In genomic region chr19:5845319-5846135, GRCm38 (mm10) we compare ENCODE assay signal across 8 mouse cellular contexts. TPM values are rescaled to one million over a fixed set of nuclear protein-coding genes. Genes with fewer than 3 reads are reported as not detected.
A peak's percentile ranks its signal among the peaks of the same experiment; 100 is the strongest.
DNase-seq lines count a peak whose midpoint lies in the region; ATAC-seq and TF ChIP-seq lines count a peak whose summit lies in the region.

No protein-coding gene starts in this region.

- peak; percentile 66 for ATAC-seq in embryonic facial prominence, embryonic 15.5 days (ENCODE audit: insufficient number of reproducible peaks, low FRiP score, low TSS enrichment, low read depth)
- ATAC-seq in heart, embryonic 12.5 days (ENCODE audit: insufficient number of reproducible peaks, low FRiP score): peak; percentile 74
- ATAC-seq in kidney, postnatal 0 days (replicated peaks; ENCODE audit: low FRiP score, low read depth): peak; percentile 30
- peak; percentile 54; the same call in 1 of the 2 replicates for ATAC-seq in liver, embryonic 11.5 days (replicated peaks; ENCODE audit: low FRiP score)
- ATAC-seq in stomach, embryonic 14.5 days (ENCODE audit: insufficient number of reproducible peaks, insufficient read depth, low FRiP score, low read depth): peak; percentile 26

- peak overlapping the region; percentile 63 for H3K4me2 ChIP-seq in embryonic facial prominence, embryonic 15.5 days (replicated peaks)
- H3K4me2 ChIP-seq in heart, embryonic 12.5 days: peak overlapping the region; percentile 77
- peak overlapping the region; percentile 66 for H3K4me2 ChIP-seq in kidney, postnatal 0 days (ENCODE audit: low read length)
- peak overlapping the region; percentile 78 for H3K4me2 ChIP-seq in liver, embryonic 11.5 days
- H3K4me2 ChIP-seq in stomach, embryonic 14.5 days (replicated peaks; ENCODE audit: low read depth, low read length): peak overlapping the region; percentile 72

- no peaks in the 10 kb centered on the region for H3K36me3 ChIP-seq in embryonic facial prominence, embryonic 15.5 days
- H3K36me3 ChIP-seq in heart, embryonic 12.5 days: no peaks in the 10 kb centered on the region
- no peaks in the 10 kb centered on the region for H3K36me3 ChIP-seq in kidney, postnatal 0 days (ENCODE audit: insufficient read depth, low read length)
- H3K36me3 ChIP-seq in liver, embryonic 11.5 days (ENCODE audit: control insufficient read depth, insufficient read depth, low read length): no peaks in the 10 kb centered on the region
- no peaks in the 10 kb centered on the region for H3K36me3 ChIP-seq in stomach, embryonic 14.5 days (ENCODE audit: control insufficient read depth, insufficient read depth, low read length)

- H3K27ac ChIP-seq in embryonic facial prominence, embryonic 15.5 days (replicated peaks): peak overlapping the region; percentile 99
- H3K27ac ChIP-seq in heart, embryonic 12.5 days (ENCODE audit: poor library complexity, severe bottlenecking): peak overlapping the region; percentile 100
- peak overlapping the region; percentile 98 for H3K27ac ChIP-seq in kidney, postnatal 0 days
- peak overlapping the region; percentile 98 for H3K27ac ChIP-seq in liver, embryonic 11.5 days (ENCODE audit: low read depth, low read length)
- H3K27ac ChIP-seq in stomach, embryonic 14.5 days (ENCODE audit: low read length): peak overlapping the region; percentile 99

- no peaks in the 10 kb centered on the region for H3K9me3 ChIP-seq in embryonic facial prominence, embryonic 15.5 days (replicated peaks)
- no peaks in the 10 kb centered on the region for H3K9me3 ChIP-seq in heart, embryonic 12.5 days (replicated peaks)
- H3K9me3 ChIP-seq in kidney, postnatal 0 days (replicated peaks; ENCODE audit: low read length): no peaks in the 10 kb centered on the region
- H3K9me3 ChIP-seq in liver, embryonic 11.5 days (ENCODE audit: control insufficient read depth, low read length): no peaks in the 10 kb centered on the region
- H3K9me3 ChIP-seq in stomach, embryonic 14.5 days (ENCODE audit: control insufficient read depth, low read depth, low read length): no peaks in the 10 kb centered on the region

- peak overlapping the region; percentile 42; the same call in 1 of the 2 replicates for H3K9ac ChIP-seq in embryonic facial prominence, embryonic 15.5 days
- H3K9ac ChIP-seq in heart, embryonic 12.5 days: peak overlapping the region; percentile 58
- peak overlapping the region; percentile 76 for H3K9ac ChIP-seq in kidney, postnatal 0 days (ENCODE audit: low read depth, low read length)
- H3K9ac ChIP-seq in liver, embryonic 11.5 days (ENCODE audit: low read depth, low read length): peak overlapping the region; percentile 65
- peak overlapping the region; percentile 42 for H3K9ac ChIP-seq in stomach, embryonic 14.5 days (replicated peaks; ENCODE audit: low read depth, low read length)

- peak; percentile 99 for DNase-seq in 416B (ENCODE audit: low read depth)
- DNase-seq in adrenal gland, postnatal 36 days: peak; percentile 96 to 97
- peak; percentile 96 for DNase-seq in kidney, postnatal 0 days (ENCODE audit: low spot score)
- peak; percentile 97 for DNase-seq in liver, embryonic 11.5 days (ENCODE audit: low spot score)
- DNase-seq in naive thymus-derived CD4-positive, alpha-beta T cell, adult 2 months (ENCODE audit: low read depth): peak; percentile 98

- H3K4me1 ChIP-seq in embryonic facial prominence, embryonic 15.5 days: peaks cover 92% of the 10 kb centered on the region
- peaks cover 90% of the 10 kb centered on the region for H3K4me1 ChIP-seq in heart, embryonic 12.5 days (replicated peaks)
- peaks cover 59% of the 10 kb centered on the region for H3K4me1 ChIP-seq in kidney, postnatal 0 days (replicated peaks; ENCODE audit: insufficient read depth, low read length)
- H3K4me1 ChIP-seq in liver, embryonic 11.5 days (replicated peaks; ENCODE audit: control insufficient read depth, insufficient read depth, low read length): peaks cover 86% of the 10 kb centered on the region
- peaks cover 64% of the 10 kb centered on the region for H3K4me1 ChIP-seq in stomach, embryonic 14.5 days (ENCODE audit: control insufficient read depth, insufficient read depth, low read length)

- TF ChIP-seq CTCF in kidney, postnatal 0 days (IDR thresholded peaks at IDR 0.05; ENCODE audit: low read depth): no peak; the same call in 1 of the 2 replicates

- no peaks in the 10 kb centered on the region for H3K27me3 ChIP-seq in embryonic facial prominence, embryonic 15.5 days
- no peaks in the 10 kb centered on the region for H3K27me3 ChIP-seq in heart, embryonic 12.5 days (replicated peaks)
- H3K27me3 ChIP-seq in kidney, postnatal 0 days (ENCODE audit: insufficient read depth, low read length): no peaks in the 10 kb centered on the region
- no peaks in the 10 kb centered on the region for H3K27me3 ChIP-seq in liver, embryonic 11.5 days (replicated peaks; ENCODE audit: control insufficient read depth, insufficient read depth, low read length)
- H3K27me3 ChIP-seq in stomach, embryonic 14.5 days (ENCODE audit: control insufficient read depth, insufficient read depth, low read length): no peaks in the 10 kb centered on the region

- 4% methylated on average over 45 of the region's 45 CpGs for WGBS in embryonic facial prominence, embryonic 15.5 days
- WGBS in heart, embryonic 12.5 days: 4% methylated on average over 45 of the region's 45 CpGs
- 3% methylated on average over 45 of the region's 45 CpGs for WGBS in kidney, postnatal 0 days
- 2% methylated on average over 45 of the region's 45 CpGs for WGBS in liver, embryonic 11.5 days
- WGBS in stomach, embryonic 14.5 days: 5% methylated on average over 45 of the region's 45 CpGs

- peak overlapping the region; percentile 45 for H3K4me3 ChIP-seq in embryonic facial prominence, embryonic 15.5 days (replicated peaks)
- peak overlapping the region; percentile 40 for H3K4me3 ChIP-seq in heart, embryonic 12.5 days
- peak overlapping the region; percentile 65 for H3K4me3 ChIP-seq in kidney, postnatal 0 days (replicated peaks; ENCODE audit: low read depth, low read length)
- peak overlapping the region; percentile 46 for H3K4me3 ChIP-seq in liver, embryonic 11.5 days (ENCODE audit: low read depth, low read length)
- peak overlapping the region; percentile 35 for H3K4me3 ChIP-seq in stomach, embryonic 14.5 days (ENCODE audit: low read depth, low read length)

RNA-seq across cellular contexts. Expression of gene Frmd8, which starts 29.5 kb away (rescaled TPM):
- 10 to 100 TPM; 35.5 to 52.6 TPM for total RNA-seq in adrenal gland, postnatal 36 days (2021)
- 32.5 and 37.4 TPM in 2 replicates for polyA plus RNA-seq in embryonic facial prominence, embryonic 15.5 days (2015; fragmentation: Nextera tagmentation; extraction: Ambion mirVana)
- polyA plus RNA-seq in heart, embryonic 12.5 days (2016; fragmentation: Nextera tagmentation; extraction: Ambion mirVana): 33.7 and 34.2 TPM in 2 replicates
- 31.6 and 35.9 TPM in 2 replicates for polyA plus RNA-seq in kidney, postnatal 0 days (2015; fragmentation: Nextera tagmentation; extraction: Ambion mirVana)
- 26.8 and 27.9 TPM in 2 replicates for polyA plus RNA-seq in liver, embryonic 11.5 days (2014; fragmentation: Nextera tagmentation; extraction: Ambion mirVana)
- polyA plus RNA-seq in stomach, embryonic 14.5 days (2014; fragmentation: Nextera tagmentation; extraction: Ambion mirVana): 18.3 and 18.6 TPM in 2 replicates

RNA-seq across cellular contexts. Expression of gene Slc25a45, which starts 32.1 kb away (rescaled TPM):
- 10 to 100 TPM in 1 of 2 experiments, 1 to 10 TPM in 1; 9.4 to 33.2 TPM for total RNA-seq in adrenal gland, postnatal 36 days (2021)
- polyA plus RNA-seq in embryonic facial prominence, embryonic 15.5 days (2015; fragmentation: Nextera tagmentation; extraction: Ambion mirVana): 5.9 and 7.5 TPM in 2 replicates
- 3.5 and 3.9 TPM in 2 replicates for polyA plus RNA-seq in heart, embryonic 12.5 days (2016; fragmentation: Nextera tagmentation; extraction: Ambion mirVana)
- polyA plus RNA-seq in kidney, postnatal 0 days (2015; fragmentation: Nextera tagmentation; extraction: Ambion mirVana): 19.9 and 24.5 TPM in 2 replicates
- polyA plus RNA-seq in liver, embryonic 11.5 days (2014; fragmentation: Nextera tagmentation; extraction: Ambion mirVana): 7.5 and 8.2 TPM in 2 replicates
- 1.8 and 2.8 TPM in 2 replicates for polyA plus RNA-seq in stomach, embryonic 14.5 days (2014; fragmentation: Nextera tagmentation; extraction: Ambion mirVana)

RNA-seq across cellular contexts. Expression of gene Tigd3, which starts 48.4 kb away (rescaled TPM):
- 1 to 10 TPM in 1 of 2 experiments, under 1 TPM in 1; 0.92 to 1.4 TPM for total RNA-seq in adrenal gland, postnatal 36 days (2021)
- 3.4 and 3.6 TPM in 2 replicates for polyA plus RNA-seq in embryonic facial prominence, embryonic 15.5 days (2015; fragmentation: Nextera tagmentation; extraction: Ambion mirVana)
- 1.5 and 1.9 TPM in 2 replicates for polyA plus RNA-seq in heart, embryonic 12.5 days (2016; fragmentation: Nextera tagmentation; extraction: Ambion mirVana)
- 2.9 and 3.6 TPM in 2 replicates for polyA plus RNA-seq in kidney, postnatal 0 days (2015; fragmentation: Nextera tagmentation; extraction: Ambion mirVana)
- polyA plus RNA-seq in liver, embryonic 11.5 days (2014; fragmentation: Nextera tagmentation; extraction: Ambion mirVana): 3.9 and 4.2 TPM in 2 replicates
- polyA plus RNA-seq in stomach, embryonic 14.5 days (2014; fragmentation: Nextera tagmentation; extraction: Ambion mirVana): 3.1 and 3.2 TPM in 2 replicates

Comparison
In these comparisons a context has a peak if more than half of its experiments do, and no peak if none do; other contexts are left out.
1. Peak in every context shown above with its lines: DNase-seq, ATAC-seq, H3K4me3 ChIP-seq and H3K27ac ChIP-seq.